Mouse (Mus musculus): Measurements from ENCODE around the gene Mettl21e. TPM values are rescaled to one million over a fixed set of nuclear protein-coding genes. Genes with fewer than 3 reads are reported as not detected.
"Not testable (repeated sequence)": the region's sequence is repeated elsewhere in the genome, so short reads cannot be mapped to it uniquely, and the experiment has no call there.

Mettl21e gene
- not detected for total RNA-seq (2021)
- long read RNA-seq, experiment 1: 0 reads
- long read RNA-seq, experiment 2: 0 reads

DNA sequence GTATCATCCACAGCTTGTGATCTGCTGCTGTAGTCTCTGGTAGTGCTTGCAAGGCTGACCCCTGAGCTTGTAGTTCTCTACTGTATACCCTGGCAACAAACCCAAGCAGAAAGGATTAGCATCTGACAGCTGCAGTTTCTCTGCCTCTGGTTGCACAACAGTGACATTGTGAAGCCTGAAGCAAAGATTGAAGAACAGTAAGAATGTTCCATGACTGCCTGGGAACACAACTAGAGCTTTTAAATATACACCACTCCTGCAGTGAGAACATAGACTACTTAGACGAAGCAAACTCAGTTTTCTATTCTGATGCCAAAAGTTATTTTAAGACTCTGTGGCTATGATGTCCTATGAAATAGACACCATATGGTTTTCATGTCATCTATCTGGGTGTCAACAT is at the start of gene Mettl21e:
Gene Mettl21e (minus strand): TSS at position 86 of the 400 bp plus-strand sequence.
- no peak for DNase-seq (ENCODE audit: extremely low spot score in 1 of 2, low spot score in 2 of 2)
- no peak for TF ChIP-seq CTCF (IDR thresholded peaks at IDR 0.05)
- intact Hi-C loops (cut with DNase I): no loop called here
- H3K4me3 ChIP-seq: no peak within 1 kb of the TSS
- peak within 1 kb of the TSS; percentile 58; the same call in 1 of the 2 replicates for H3K27ac ChIP-seq

DNA sequence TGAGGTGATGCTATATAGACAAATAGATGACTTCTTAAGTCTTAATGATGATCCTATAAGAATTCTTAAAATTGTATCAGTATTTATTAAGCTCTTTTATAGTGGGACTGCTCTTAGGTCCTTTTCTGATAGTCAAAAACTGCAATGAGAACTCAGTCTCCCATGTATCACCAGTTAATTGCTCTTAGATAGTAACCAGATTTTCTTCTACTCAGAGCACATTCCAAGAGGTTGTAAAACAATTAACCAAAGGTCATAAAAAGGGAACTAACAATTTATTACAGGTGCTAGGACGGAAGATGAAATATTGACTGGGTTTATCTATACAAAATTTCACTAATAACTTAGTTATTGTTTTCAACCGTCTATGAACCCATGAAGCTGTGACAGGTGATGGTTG is 21.7 kb upstream of the Mettl21e start:
- intact Hi-C loops (cut with DNase I); H3K4me3 ChIP-seq; H3K27ac ChIP-seq; DNase-seq (ENCODE audit: extremely low spot score in 1 of 2, low spot score in 2 of 2): not testable (repeated sequence)

DNA sequence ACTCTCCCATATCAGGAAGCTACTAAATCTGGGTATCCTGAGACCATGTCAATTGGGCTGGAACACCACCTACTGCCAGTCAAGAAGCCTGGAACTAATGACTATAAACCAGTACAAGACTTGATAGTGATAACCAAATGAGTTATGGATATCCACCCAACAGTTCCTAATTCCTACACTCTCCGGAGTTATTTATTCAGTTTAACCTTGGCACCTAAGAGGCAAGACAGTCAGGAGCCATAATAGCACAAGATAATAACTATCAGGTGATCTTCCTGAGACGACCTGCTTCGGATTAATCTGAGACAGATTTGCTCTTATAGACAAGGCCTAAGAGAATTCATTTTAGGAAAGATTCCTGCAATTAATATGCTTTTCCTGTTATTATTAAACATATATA is 21.2 kb upstream of the Mettl21e start:
- H3K4me3 ChIP-seq: no peak overlapping the region
- no peak overlapping the region for H3K27ac ChIP-seq
- intact Hi-C loops (cut with DNase I): no loop called here
- no peak for TF ChIP-seq CTCF (IDR thresholded peaks at IDR 0.05)
- DNase-seq (ENCODE audit: extremely low spot score in 1 of 2, low spot score in 2 of 2): no peak

DNA sequence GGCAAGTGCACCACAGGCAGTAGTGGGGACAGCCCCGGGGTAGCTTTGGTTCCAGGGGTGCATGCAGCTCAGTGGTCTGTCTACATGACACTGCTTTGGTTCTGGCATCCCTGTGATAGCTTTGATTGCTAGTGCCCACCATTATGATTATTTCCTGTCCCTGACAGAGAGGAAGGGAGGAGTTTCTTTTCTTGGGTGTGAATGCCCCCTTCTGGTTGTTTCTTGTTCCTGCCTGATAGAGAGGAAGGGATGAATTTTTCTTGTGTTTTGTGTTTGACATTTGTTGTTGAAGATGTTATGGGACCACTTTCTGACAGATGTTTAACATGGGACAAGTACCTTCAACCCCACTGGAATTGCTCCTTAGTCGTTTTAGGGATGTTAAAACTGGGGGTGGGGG is 18.5 kb upstream of the Mettl21e start:
- Histone ChIP-seq H3K27ac (no peak overlapping the region), H3K4me3 (no peak overlapping the region)
- intact Hi-C loops (cut with DNase I): no loop called here
- peak; percentile 2 for TF ChIP-seq CTCF (IDR thresholded peaks at IDR 0.05)
- DNase-seq (ENCODE audit: extremely low spot score in 1 of 2, low spot score in 2 of 2): no peak

DNA sequence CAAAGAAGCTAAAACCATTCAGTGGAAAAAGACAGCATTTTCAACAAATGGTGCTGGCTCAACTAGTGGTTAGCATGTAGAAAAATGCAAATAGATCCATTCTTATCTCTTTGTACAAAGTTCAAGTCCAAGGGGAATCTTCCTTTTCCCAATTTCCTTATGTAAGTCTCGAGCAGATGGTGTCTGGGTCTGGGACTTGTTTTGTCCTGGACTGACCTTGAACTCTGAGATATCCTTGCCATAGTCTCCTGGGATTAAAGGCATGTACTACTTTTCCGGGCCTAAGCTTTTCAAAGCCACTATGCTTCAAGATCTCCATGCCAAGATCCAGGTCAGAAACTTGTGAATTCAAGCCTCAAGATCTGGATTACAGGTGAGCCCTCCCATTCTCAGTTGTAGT is 16.6 kb upstream of the Mettl21e start:
- DNase-seq (ENCODE audit: extremely low spot score in 1 of 2, low spot score in 2 of 2): no peak
- no peak for TF ChIP-seq CTCF (IDR thresholded peaks at IDR 0.05)
- Histone ChIP-seq H3K4me3 (no peak overlapping the region), H3K27ac (no peak overlapping the region)
- intact Hi-C loops (cut with DNase I): no loop called here

DNA sequence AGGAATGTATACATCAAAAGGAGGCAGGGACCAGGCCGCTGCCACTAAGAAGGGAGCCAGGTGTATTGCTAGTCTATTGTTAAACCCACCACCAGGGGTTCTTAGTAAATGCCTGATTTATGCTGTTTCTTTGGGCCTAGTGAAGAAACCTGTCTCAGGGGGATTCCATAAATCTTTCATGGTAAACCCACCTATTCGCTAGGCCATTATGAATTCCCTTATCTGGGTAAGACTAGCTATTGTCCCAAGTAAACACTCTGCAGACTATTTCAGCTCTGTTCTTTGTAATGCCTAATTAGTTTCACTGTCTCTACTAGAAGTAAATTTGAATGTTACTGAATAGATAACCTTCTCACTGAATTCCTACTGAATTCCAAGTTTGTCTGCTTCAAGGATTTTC is 15.8 kb upstream of the Mettl21e start:
- not testable (repeated sequence) for H3K27ac ChIP-seq; H3K4me3 ChIP-seq; DNase-seq (ENCODE audit: extremely low spot score in 1 of 2, low spot score in 2 of 2)
- intact Hi-C loops (cut with DNase I): loop anchor here (5.0 kb wide), 1 partner anchor 1078 kb away; the partner anchor contains the start of gene Col3a1

DNA sequence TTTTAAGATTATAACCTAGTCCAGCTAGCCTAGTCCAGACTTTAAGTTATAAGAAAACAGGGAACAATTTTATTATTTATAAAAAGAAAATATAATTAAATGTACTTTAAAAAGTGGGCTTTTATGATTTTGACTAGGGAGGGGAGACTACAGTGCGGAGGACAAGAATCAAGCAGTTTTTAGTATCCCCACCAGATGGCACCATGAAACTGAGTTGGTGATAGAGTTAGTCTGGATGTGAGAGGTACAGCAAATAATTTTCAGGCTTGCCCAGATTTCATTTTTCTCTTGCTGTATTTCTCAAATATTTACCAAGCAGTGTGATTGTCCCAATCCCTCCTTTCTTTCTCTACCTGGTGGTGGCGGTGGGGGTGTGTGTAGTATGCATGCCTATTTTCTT is 10.3 kb upstream of the Mettl21e start:
- intact Hi-C loops (cut with DNase I): loop anchor here (1.0 to 5.0 kb wide), 3 partner anchors 512 to 1538 kb away; no protein-coding TSS in a partner anchor
- DNase-seq (ENCODE audit: extremely low spot score in 1 of 2, low spot score in 2 of 2): peak; percentile 53 to 54
- H3K27ac ChIP-seq: no peak overlapping the region
- H3K4me3 ChIP-seq: no peak overlapping the region
- peak; percentile 81 for TF ChIP-seq CTCF (IDR thresholded peaks at IDR 0.05)

DNA sequence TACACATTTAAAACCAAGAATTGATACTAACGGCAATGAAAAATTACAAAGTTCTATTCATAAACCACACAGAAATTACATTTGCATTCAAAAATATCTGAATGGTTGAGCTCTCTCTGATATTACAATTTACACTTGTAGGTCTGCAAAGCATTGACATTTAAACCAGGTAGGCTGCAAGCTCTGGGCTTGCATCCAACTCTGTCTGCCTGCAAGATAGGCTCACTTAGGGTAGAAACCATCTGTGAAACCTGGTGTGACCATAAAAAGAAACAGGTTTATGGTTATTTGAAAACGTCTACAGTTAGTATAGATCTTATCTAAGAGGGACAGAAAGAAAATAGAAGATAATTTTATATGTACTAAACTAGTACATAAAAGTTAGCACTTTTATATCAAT is 1.6 kb downstream of the Mettl21e start:
- Histone ChIP-seq H3K4me3 (no peak overlapping the region), H3K27ac (no peak overlapping the region; the same call in 1 of the 2 replicates)
- TF ChIP-seq CTCF (IDR thresholded peaks at IDR 0.05): no peak
- intact Hi-C loops (cut with DNase I): no loop called here
- DNase-seq (ENCODE audit: extremely low spot score in 1 of 2, low spot score in 2 of 2): no peak

DNA sequence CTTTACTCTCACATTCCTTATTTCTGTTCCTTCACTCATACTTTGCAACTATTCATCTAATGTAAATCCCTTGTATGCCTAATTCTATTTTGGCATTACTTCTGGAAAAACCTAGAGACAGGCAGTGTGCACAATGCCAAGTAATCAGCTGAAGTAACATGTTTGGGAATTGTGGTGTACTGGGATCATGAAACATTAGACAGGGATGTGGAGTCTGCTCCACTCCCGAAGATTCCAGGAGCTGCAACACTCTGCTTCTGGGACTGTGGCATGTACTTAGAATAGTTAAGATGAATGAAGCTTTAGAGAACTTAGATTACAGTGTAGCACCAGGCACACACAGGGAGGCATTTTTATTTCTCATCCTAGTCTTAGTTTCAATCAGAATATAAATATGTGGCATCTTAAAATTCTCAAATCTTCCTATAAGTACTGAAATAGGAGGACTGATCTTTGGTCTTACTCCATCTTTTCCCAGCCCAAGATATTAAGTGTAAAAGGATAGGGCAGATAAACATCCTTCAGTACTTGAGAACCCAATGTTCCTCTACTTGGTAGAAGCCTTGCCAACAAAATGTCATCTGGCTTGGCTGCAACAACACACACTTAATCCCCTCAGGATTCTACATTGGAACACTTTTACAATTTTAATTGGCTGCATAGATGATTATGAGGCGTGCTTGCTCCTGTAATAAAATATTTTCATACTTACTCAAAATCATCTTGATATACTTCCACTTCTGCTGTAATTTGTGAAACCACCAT is 2.2 kb downstream of the Mettl21e start:
- intact Hi-C loops (cut with DNase I): no loop called here
- no peak for DNase-seq (ENCODE audit: extremely low spot score in 1 of 2, low spot score in 2 of 2)
- H3K27ac ChIP-seq: no peak overlapping the region
- no peak overlapping the region for H3K4me3 ChIP-seq
- no peak for TF ChIP-seq CTCF (IDR thresholded peaks at IDR 0.05)

DNA sequence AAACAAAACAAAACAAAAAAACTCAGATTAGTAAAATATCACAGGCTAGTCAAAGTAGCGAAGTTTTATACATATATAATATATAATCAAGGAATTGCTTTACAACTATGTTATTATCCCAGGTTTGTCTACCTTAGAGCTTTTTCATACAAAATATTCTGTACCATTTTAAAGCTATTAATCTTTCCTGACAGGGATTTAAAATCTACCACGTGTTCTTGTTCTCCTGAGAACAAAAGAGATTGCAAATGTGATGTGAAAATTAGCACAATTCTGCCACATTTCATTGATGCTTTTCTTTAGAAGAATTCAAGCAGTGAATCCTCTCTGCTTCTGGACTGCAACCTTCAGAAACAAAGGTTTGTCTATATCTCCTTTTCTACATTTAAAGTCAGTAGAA is 4.3 kb downstream of the Mettl21e start:
- TF ChIP-seq CTCF (IDR thresholded peaks at IDR 0.05): no peak
- intact Hi-C loops (cut with DNase I): no loop called here
- H3K4me3 ChIP-seq: no peak overlapping the region
- no peak overlapping the region for H3K27ac ChIP-seq
- DNase-seq (ENCODE audit: extremely low spot score in 1 of 2, low spot score in 2 of 2): no peak

DNA sequence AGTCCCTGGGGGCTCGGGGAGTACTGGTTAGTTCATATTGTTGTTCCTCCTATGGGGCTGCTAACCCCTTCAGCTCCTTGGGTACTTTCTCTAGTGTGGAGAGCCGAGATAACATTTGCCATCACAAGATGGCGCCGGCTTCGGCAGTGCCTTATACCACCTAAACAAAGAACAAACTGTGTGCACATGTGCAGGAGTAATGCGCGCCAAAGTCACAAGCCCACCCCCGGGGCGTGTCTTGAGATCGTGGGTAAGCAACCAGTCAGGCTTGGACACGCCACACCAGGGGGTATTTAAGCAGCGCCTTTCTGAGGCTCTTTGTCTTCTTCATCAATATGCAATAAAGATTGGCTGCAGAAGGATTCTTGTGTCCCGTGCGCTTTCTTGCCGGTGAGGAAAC is 15.9 kb downstream of the Mettl21e start:
- no peak for DNase-seq (ENCODE audit: extremely low spot score in 1 of 2, low spot score in 2 of 2)
- TF ChIP-seq CTCF (IDR thresholded peaks at IDR 0.05): no peak
- intact Hi-C loops (cut with DNase I): no loop called here
- no peak overlapping the region for H3K4me3 ChIP-seq
- no peak overlapping the region for H3K27ac ChIP-seq

DNA sequence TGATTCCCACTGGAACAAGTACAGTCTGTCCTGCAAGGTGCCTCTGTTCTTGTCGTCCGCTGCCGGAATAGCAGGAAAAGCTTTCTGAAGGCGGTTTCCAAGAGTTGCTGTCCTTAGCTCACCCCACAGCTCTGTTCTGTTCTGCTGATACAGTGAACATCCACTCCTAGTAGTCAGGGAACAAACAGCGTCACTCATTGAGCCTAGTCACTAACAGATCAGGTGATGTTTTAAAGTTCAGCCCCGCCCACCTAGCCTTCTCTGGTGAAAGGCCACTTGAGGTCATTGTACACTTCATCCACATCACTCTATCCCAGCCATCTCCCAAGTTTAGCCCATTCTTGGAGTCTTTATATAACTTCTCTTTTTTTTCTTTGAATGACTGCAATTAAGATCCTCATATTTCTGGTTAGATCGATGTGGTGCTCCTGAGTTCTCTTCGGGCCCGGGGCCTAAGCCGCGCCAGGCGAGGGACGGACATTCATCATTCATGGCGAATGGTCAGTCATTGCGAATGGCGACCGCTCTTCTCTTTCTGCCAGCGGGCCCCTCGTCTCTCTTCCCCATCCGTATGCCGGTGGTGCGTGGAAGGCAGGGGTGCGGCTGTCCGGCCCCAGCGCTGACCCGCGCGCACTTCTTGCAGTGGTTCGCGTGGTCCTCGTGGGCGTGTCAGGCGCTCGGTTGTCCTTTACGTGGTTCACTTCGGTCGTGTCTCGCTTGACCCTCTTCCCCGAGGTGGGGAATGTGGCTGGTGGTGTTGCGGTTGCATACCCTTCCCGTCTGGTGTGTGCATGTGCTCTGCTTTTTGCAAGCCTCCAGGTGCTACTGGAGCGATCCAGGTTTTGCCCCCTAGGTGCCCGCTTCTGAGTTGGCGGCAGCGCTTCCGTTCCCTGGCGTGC is 20.2 kb downstream of the Mettl21e start:
- peak overlapping the region; percentile 47 for H3K4me3 ChIP-seq
- intact Hi-C loops (cut with DNase I): no loop called here
- peak; percentile 19 to 31 for DNase-seq (ENCODE audit: extremely low spot score in 1 of 2, low spot score in 2 of 2)
- TF ChIP-seq CTCF (IDR thresholded peaks at IDR 0.05): no peak
- H3K27ac ChIP-seq: 0 out of 2 replicates have a peak overlapping the region, but pooled peaks have one; percentile 32
